Mouse (Mus musculus) stomach, postnatal 0 days (tissue): Measurements from ENCODE around the gene Drd4.

ENCODE experiments used
- CTCF ChIP-seq: IDR thresholded peaks from 2 replicates; pipeline ENCODE4 v1.5.1; 2016; ENCODE audit warnings: antibody characterized with exemption, low read depth, mild to moderate bottlenecking, moderate library complexity
- EP300 ChIP-seq: optimal IDR thresholded peaks from 2 replicates; pipeline ENCODE3; 2016; ENCODE audit warnings: antibody characterized with exemption

DNA sequence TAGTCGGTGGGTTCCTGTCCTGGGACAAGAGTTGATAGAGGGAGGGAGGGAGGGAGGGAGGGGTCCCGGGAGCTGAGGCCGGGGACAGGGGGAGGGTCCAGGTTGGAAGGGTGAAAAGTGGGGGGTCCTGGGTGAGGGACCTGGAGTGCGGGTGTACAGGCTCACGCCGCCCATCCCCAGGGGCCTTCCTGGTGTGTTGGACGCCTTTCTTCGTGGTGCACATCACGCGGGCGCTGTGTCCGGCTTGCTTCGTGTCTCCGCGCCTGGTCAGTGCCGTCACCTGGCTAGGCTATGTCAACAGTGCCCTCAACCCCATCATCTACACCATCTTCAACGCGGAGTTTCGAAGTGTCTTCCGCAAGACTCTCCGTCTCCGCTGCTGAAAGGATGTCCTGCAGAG is 2.7 kb downstream of the Drd4 start:
- no peak for TF ChIP-seq CTCF
- TF ChIP-seq EP300 = no peak
